Mouse (Mus musculus) heart, postnatal 0 days (tissue): ENCODE data around the gene Tiparp.

ENCODE experiments used
- CTCF ChIP-seq: IDR thresholded peaks from 2 replicates; pipeline ENCODE4 v1.5.1; 2016; ENCODE audit warnings: antibody characterized with exemption, control low read depth, low read depth
- EP300 ChIP-seq: IDR thresholded peaks from 2 replicates; pipeline ENCODE4 v1.6.1; 2016; ENCODE audit warnings: antibody characterized with exemption, low read depth

GRCm38 (mm10) chr3:65592850-65593249 lies 64.6 kb downstream of the Tiparp start:
- TF ChIP-seq CTCF = no peak
- TF ChIP-seq EP300 = no peak
